Mouse (Mus musculus) urinary bladder, postnatal 4 days (tissue): ENCODE data around the gene Olfr287.

Experiments
- DNase-seq, 2 experiments: peaks; one replicate each; pipeline ENCODE4 v3.0.0; 2021 to 2022; ENCODE audit warnings: low spot score in 2 of 2

The Olfr287 gene

GRCm38 (mm10) chr15:98220877-98221276 is at the start of gene Olfr287, which contains the start of gene Gm44579:
Gene Olfr287 (minus strand): TSS chr15:98221056.
Gene Gm44579 (minus strand): TSS chr15:98220977.
- DNase-seq = no peak

- no peak for DNase-seq
These were observed 36.9 kb upstream of the Olfr287 start for GRCm38 (mm10) chr15:98257776-98258175.

- DNase-seq = no peak
These were observed 36.3 kb upstream of the Olfr287 start, which contains the start of gene H1fnt for GRCm38 (mm10) chr15:98257193-98257592. Gene H1fnt (minus strand): TSS chr15:98257293.

GRCm38 (mm10) chr15:98256271-98256670 is 35.4 kb upstream of the Olfr287 start:
- no peak for DNase-seq

GRCm38 (mm10) chr15:98235442-98235841 is 14.6 kb upstream of the Olfr287 start:
- DNase-seq = no peak

GRCm38 (mm10) chr15:98234350-98234749 is 13.5 kb upstream of the Olfr287 start, which contains the start of gene Olfr286:
Gene Olfr286 (minus strand): TSS chr15:98234450.
- DNase-seq = no peak

GRCm38 (mm10) chr15:98226096-98226495 is 5.2 kb upstream of the Olfr287 start:
- DNase-seq = no peak

- DNase-seq = no peak
These were observed 4.8 kb upstream of the Olfr287 start for GRCm38 (mm10) chr15:98225610-98226009.

GRCm38 (mm10) chr15:98222377-98222776 is 1.5 kb upstream of the Olfr287 start:
- DNase-seq = no peak

GRCm38 (mm10) chr15:98214130-98214529 is 6.7 kb downstream of the Olfr287 start:
- no peak for DNase-seq

GRCm38 (mm10) chr15:98213336-98213870 is 7.5 kb downstream of the Olfr287 start:
- DNase-seq = no peak

- no peak for DNase-seq
These were observed 11.2 kb downstream of the Olfr287 start for GRCm38 (mm10) chr15:98209676-98210075.

GRCm38 (mm10) chr15:98195442-98195841 is 25.4 kb downstream of the Olfr287 start, which contains the start of gene Olfr288:
Gene Olfr288 (minus strand): TSS chr15:98195542.
- DNase-seq = no peak

GRCm38 (mm10) chr15:98184456-98184855 is 36.4 kb downstream of the Olfr287 start:
- DNase-seq = no peak

- DNase-seq = no peak
These were observed 38.8 kb downstream of the Olfr287 start for GRCm38 (mm10) chr15:98181856-98182570.

GRCm38 (mm10) chr15:98181132-98181711 is 39.6 kb downstream of the Olfr287 start:
- peak; percentile 93 to 94 for DNase-seq

GRCm38 (mm10) chr15:98180567-98181131 is 40.2 kb downstream of the Olfr287 start:
- DNase-seq = no peak

GRCm38 (mm10) chr15:98177320-98177719 is 43.5 kb downstream of the Olfr287 start:
- DNase-seq = no peak

GRCm38 (mm10) chr15:98173821-98174220 is 47.0 kb downstream of the Olfr287 start:
- no peak for DNase-seq

GRCm38 (mm10) chr15:98172113-98172512 is 48.7 kb downstream of the Olfr287 start:
- no peak for DNase-seq

GRCm38 (mm10) chr15:98170917-98171316 is 49.9 kb downstream of the Olfr287 start:
- no peak for DNase-seq

- no peak for DNase-seq
These were observed 50.5 kb downstream of the Olfr287 start for GRCm38 (mm10) chr15:98170365-98170764.

GRCm38 (mm10) chr15:98168622-98169004 is 52.2 kb downstream of the Olfr287 start:
- DNase-seq = no peak
